25 mouse cellular contexts compared by ENCODE assay signal in genomic region chr4:103540960-103541359, GRCm38 (mm10).
"Had no signal": no experiment of that assay in that cellular context is flagged by ENCODE, and none has a peak within 500 bp of the region (broad histone marks: within the 10 kb centered on the region; RNA-seq: fewer than 3 reads in every experiment).

No protein-coding gene starts in this region.

- H3K36me3 ChIP-seq: heart, embryonic 10.5 days; heart, embryonic 12.5 days; hindbrain, embryonic 10.5 days; hindbrain, embryonic 13.5 days; hindbrain, embryonic 15.5 days; intestine, embryonic 15.5 days; limb, embryonic 10.5 days; limb, embryonic 12.5 days; liver, embryonic 13.5 days had no signal

- H3K4me2 ChIP-seq: heart, embryonic 12.5 days; hindbrain, embryonic 13.5 days; hindbrain, embryonic 15.5 days; intestine, embryonic 15.5 days; limb, embryonic 12.5 days; liver, embryonic 11.5 days; liver, embryonic 13.5 days had no signal

- H3K27me3 ChIP-seq: heart, embryonic 12.5 days; hindbrain, embryonic 13.5 days; hindbrain, embryonic 15.5 days; intestine, embryonic 15.5 days; limb, embryonic 12.5 days; liver, embryonic 13.5 days had no signal

- H3K9me3 ChIP-seq: heart, embryonic 10.5 days; heart, embryonic 12.5 days; hindbrain, embryonic 10.5 days; hindbrain, embryonic 13.5 days; hindbrain, embryonic 15.5 days; intestine, embryonic 15.5 days; limb, embryonic 10.5 days; limb, embryonic 12.5 days; liver, embryonic 13.5 days had no signal

- DNase-seq: forebrain, postnatal 0 days; gastrocnemius, postnatal 10 days; gastrocnemius, postnatal 25 days; heart, adult 18-20 months; heart, postnatal 10 days; heart, postnatal 4 days; kidney, adult 18-20 months; kidney, adult 8-10 months; kidney, postnatal 10 days; kidney, postnatal 25 days; kidney, postnatal 4 days; liver; liver, embryonic 13.5 days had no signal

- H3K4me3 ChIP-seq: heart, embryonic 10.5 days; heart, embryonic 12.5 days; hindbrain, embryonic 10.5 days; hindbrain, embryonic 13.5 days; hindbrain, embryonic 15.5 days; intestine, embryonic 15.5 days; left cerebral cortex, adult 2 months; limb, embryonic 10.5 days; limb, embryonic 12.5 days; liver, embryonic 13.5 days had no signal

- H3K27ac ChIP-seq: heart, embryonic 10.5 days; hindbrain, embryonic 10.5 days; hindbrain, embryonic 13.5 days; hindbrain, embryonic 15.5 days; intestine, embryonic 15.5 days; left cerebral cortex, adult 2 months; limb, embryonic 10.5 days; limb, embryonic 12.5 days; liver, embryonic 13.5 days had no signal

- H3K9ac ChIP-seq: forebrain, postnatal 0 days; heart, embryonic 12.5 days; hindbrain, embryonic 13.5 days; hindbrain, embryonic 15.5 days; intestine, embryonic 15.5 days; limb, embryonic 12.5 days; liver, embryonic 13.5 days had no signal

- H3K4me1 ChIP-seq: heart, embryonic 10.5 days; heart, embryonic 12.5 days; intestine, embryonic 15.5 days; limb, embryonic 10.5 days; limb, embryonic 12.5 days; liver, embryonic 13.5 days had no signal

- ATAC-seq: forebrain, postnatal 0 days; inflammation-experienced regulatory T-cells, adult 6 months; intestine, embryonic 15.5 days; intestine, postnatal 0 days had no signal
